ENCODE assay signal across 14 mouse cellular contexts in the genomic region with DNA sequence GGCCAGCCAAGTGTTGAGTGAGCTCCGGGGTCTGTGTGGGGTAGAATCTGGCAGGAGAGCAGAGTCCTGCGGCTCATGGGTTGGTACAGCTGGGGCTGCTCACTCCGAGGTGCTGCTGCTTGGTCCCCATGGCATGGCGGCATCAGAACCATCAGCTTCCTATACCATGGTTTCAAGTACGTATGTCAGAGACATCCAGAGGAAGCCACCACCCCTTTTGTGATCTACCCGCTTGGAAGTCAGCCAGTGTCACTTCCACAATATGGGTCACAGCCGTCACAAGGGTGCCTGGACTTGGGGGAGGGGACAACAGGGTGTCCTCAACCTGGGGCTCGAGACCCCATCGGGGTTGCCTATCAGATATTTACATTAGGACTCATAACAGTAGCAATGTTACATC. TPM values are rescaled to one million over a fixed set of nuclear protein-coding genes. Genes with fewer than 3 reads are reported as not detected.
DNase-seq lines count a peak whose midpoint lies in the region; ATAC-seq and TF ChIP-seq lines count a peak whose summit lies in the region.
"Had no signal": no experiment of that assay in that cellular context is flagged by ENCODE, and none has a peak within 500 bp of the region (broad histone marks: within the 10 kb centered on the region; RNA-seq: fewer than 3 reads in every experiment).

No protein-coding gene starts in this region.

- TF ChIP-seq CTCF in lung, adult 2 months (IDR thresholded peaks at IDR 0.05; ENCODE audit: insufficient read depth, low read length), result no peak

- no peaks in the 10 kb centered on the region for H3K27me3 ChIP-seq in embryonic facial prominence, embryonic 14.5 days (replicated peaks; ENCODE audit: control insufficient read depth, insufficient read depth, low read length)
- H3K27me3 ChIP-seq in embryonic facial prominence, embryonic 10.5 days (replicated peaks; ENCODE audit: low read depth, poor library complexity, severe bottlenecking), result peaks cover 27% of the 10 kb centered on the region
- peaks cover 30% of the 10 kb centered on the region for H3K27me3 ChIP-seq in limb, embryonic 15.5 days

- TF ChIP-seq POLR2A in lung, adult 2 months (IDR thresholded peaks at IDR 0.05; ENCODE audit: borderline replicate concordance, extremely low read depth, low read depth, low read length), result no peak

- H3K36me3 ChIP-seq in embryonic facial prominence, embryonic 14.5 days (ENCODE audit: control insufficient read depth, insufficient read depth, low read length), result no peaks in the 10 kb centered on the region
- no peaks in the 10 kb centered on the region for H3K36me3 ChIP-seq in embryonic facial prominence, embryonic 10.5 days (replicated peaks)
- H3K36me3 ChIP-seq in limb, embryonic 15.5 days, result no peaks in the 10 kb centered on the region
- H3K36me3 ChIP-seq: limb, embryonic 12.5 days had no signal

- ATAC-seq in embryonic facial prominence, embryonic 14.5 days (ENCODE audit: low read depth), result 0 out of 2 replicates have a peak, but pooled peaks have one; percentile 22
- 0 out of 2 replicates have a peak, but pooled peaks have one; percentile 12 for ATAC-seq in limb, embryonic 15.5 days (ENCODE audit: insufficient number of reproducible peaks, low FRiP score, low TSS enrichment, low read depth)
- no peak for ATAC-seq in CD4-positive, CD25-positive, alpha-beta regulatory T cell, adult 4 months
- ATAC-seq: forebrain, embryonic 16.5 days had no signal

- 72% methylated on average over 8 of the region's 9 CpGs for WGBS in embryonic facial prominence, embryonic 14.5 days
- 89% methylated on average over 9 of the region's 9 CpGs for WGBS in embryonic facial prominence, embryonic 10.5 days
- 31% methylated on average over 9 of the region's 9 CpGs for WGBS in lung, adult 2 months
- 60% methylated on average over 9 of the region's 9 CpGs for WGBS in limb, embryonic 15.5 days

- H3K4me1 ChIP-seq in embryonic facial prominence, embryonic 14.5 days (ENCODE audit: control insufficient read depth, insufficient read depth, low read length), result no peaks in the 10 kb centered on the region; the same call in 1 of the 2 replicates
- H3K4me1 ChIP-seq in embryonic facial prominence, embryonic 10.5 days, result peaks cover 31% of the 10 kb centered on the region
- peaks cover 6% of the 10 kb centered on the region for H3K4me1 ChIP-seq in lung, adult 2 months (ENCODE audit: control insufficient read depth, insufficient read depth, low read length)
- peaks cover 17% of the 10 kb centered on the region for H3K4me1 ChIP-seq in limb, embryonic 15.5 days

- no peak overlapping the region for H3K4me3 ChIP-seq in embryonic facial prominence, embryonic 14.5 days (ENCODE audit: low read depth, low read length)
- no peak overlapping the region for H3K4me3 ChIP-seq in embryonic facial prominence, embryonic 10.5 days
- no peak overlapping the region for H3K4me3 ChIP-seq in lung, adult 2 months (replicated peaks; ENCODE audit: extremely low read depth, low read depth, low read length)
- no peak overlapping the region for H3K4me3 ChIP-seq in limb, embryonic 15.5 days
- H3K4me3 ChIP-seq: gastrocnemius, adult 2 months; limb, embryonic 12.5 days had no signal

- H3K9me3 ChIP-seq in embryonic facial prominence, embryonic 14.5 days (ENCODE audit: control insufficient read depth, low read length), result no peaks in the 10 kb centered on the region
- H3K9me3 ChIP-seq in embryonic facial prominence, embryonic 10.5 days, result no peaks in the 10 kb centered on the region
- H3K9me3 ChIP-seq in limb, embryonic 15.5 days, result no peaks in the 10 kb centered on the region
- H3K9me3 ChIP-seq: limb, embryonic 12.5 days had no signal

- no peak overlapping the region for H3K9ac ChIP-seq in embryonic facial prominence, embryonic 14.5 days (ENCODE audit: low read depth, low read length)
- H3K9ac ChIP-seq in limb, embryonic 15.5 days, result no peak overlapping the region
- H3K9ac ChIP-seq: limb, embryonic 12.5 days had no signal

- no peak overlapping the region for H3K27ac ChIP-seq in embryonic facial prominence, embryonic 14.5 days (replicated peaks; ENCODE audit: low read depth, low read length)
- H3K27ac ChIP-seq in embryonic facial prominence, embryonic 10.5 days (replicated peaks), result no peak overlapping the region
- no peak overlapping the region for H3K27ac ChIP-seq in limb, embryonic 15.5 days
- H3K27ac ChIP-seq: gastrocnemius, adult 2 months; limb, embryonic 12.5 days had no signal

- no peak for DNase-seq in embryonic facial prominence, embryonic 14.5 days (ENCODE audit: low spot score)
- DNase-seq in embryonic facial prominence, embryonic 10.5 days (ENCODE audit: low spot score), result no peak
- DNase-seq in lung, postnatal 10 days, result peak; percentile 37
- DNase-seq in lung, adult 2 months, result no peak
- peak; percentile 29 to 46 for DNase-seq in thymus, postnatal 36 days
- no peak for DNase-seq in ovary, adult 18-20 months (ENCODE audit: low spot score)
- DNase-seq: cerebellum, adult 2 months; embryo, embryonic 11 days; gastrocnemius, adult 2 months; heart, postnatal 36 days had no signal

- no peak overlapping the region for H3K4me2 ChIP-seq in embryonic facial prominence, embryonic 14.5 days (ENCODE audit: low read depth, low read length)
- H3K4me2 ChIP-seq in limb, embryonic 15.5 days, result no peak overlapping the region
- H3K4me2 ChIP-seq: limb, embryonic 12.5 days had no signal

RNA-seq across cellular contexts. Expression of gene Card10, which starts 7.3 kb away (rescaled TPM):
- polyA plus RNA-seq in embryonic facial prominence, embryonic 14.5 days (2014; fragmentation: Nextera tagmentation; extraction: Ambion mirVana), result 6.1 and 6.3 TPM in 2 replicates
- polyA plus RNA-seq in embryonic facial prominence, embryonic 10.5 days (2016; fragmentation: Nextera tagmentation; extraction: Ambion mirVana), result 3.3 and 4.3 TPM in 2 replicates
- 61.5 and 73.5 TPM in 2 replicates for polyA plus RNA-seq in lung, adult 2 months (2012; rRNA removed)
- 3.4 and 3.8 TPM in 2 replicates for polyA plus RNA-seq in limb, embryonic 15.5 days (2015; fragmentation: Nextera tagmentation; extraction: Ambion mirVana)
- polyA plus RNA-seq in CD4-positive, CD25-positive, alpha-beta regulatory T cell, adult 4 months (2017; shearing (Covaris generic)), result not detected

RNA-seq across cellular contexts. Expression of gene Cdc42ep1, which starts 32.3 kb away (rescaled TPM):
- 30.8 and 36.1 TPM in 2 replicates for polyA plus RNA-seq in embryonic facial prominence, embryonic 14.5 days (2014; fragmentation: Nextera tagmentation; extraction: Ambion mirVana)
- 19.9 and 20.8 TPM in 2 replicates for polyA plus RNA-seq in embryonic facial prominence, embryonic 10.5 days (2016; fragmentation: Nextera tagmentation; extraction: Ambion mirVana)
- polyA plus RNA-seq in lung, adult 2 months (2012; rRNA removed), result 221 and 277 TPM in 2 replicates
- polyA plus RNA-seq in limb, embryonic 15.5 days (2015; fragmentation: Nextera tagmentation; extraction: Ambion mirVana), result 26.5 and 30.0 TPM in 2 replicates
- not detected for polyA plus RNA-seq in CD4-positive, CD25-positive, alpha-beta regulatory T cell, adult 4 months (2017; shearing (Covaris generic))

RNA-seq across cellular contexts. Expression of gene Mfng, which starts 36.9 kb away (rescaled TPM):
- 13.6 and 13.7 TPM in 2 replicates for polyA plus RNA-seq in embryonic facial prominence, embryonic 14.5 days (2014; fragmentation: Nextera tagmentation; extraction: Ambion mirVana)
- 36.4 and 39.0 TPM in 2 replicates for polyA plus RNA-seq in embryonic facial prominence, embryonic 10.5 days (2016; fragmentation: Nextera tagmentation; extraction: Ambion mirVana)
- polyA plus RNA-seq in lung, adult 2 months (2012; rRNA removed), result 78.0 and 98.3 TPM in 2 replicates
- polyA plus RNA-seq in limb, embryonic 15.5 days (2015; fragmentation: Nextera tagmentation; extraction: Ambion mirVana), result 15.1 and 16.3 TPM in 2 replicates
- 100 to 1,000 TPM in 1 of 2 experiments, 10 to 100 TPM in 1; 61.3 to 136 TPM for polyA plus RNA-seq in CD4-positive, CD25-positive, alpha-beta regulatory T cell, adult 4 months (2017; shearing (Covaris generic))

RNA-seq across cellular contexts. Expression of gene Lgals2, which starts 45.2 kb away (rescaled TPM):
- 0.89 and 1.4 TPM in 2 replicates for polyA plus RNA-seq in embryonic facial prominence, embryonic 14.5 days (2014; fragmentation: Nextera tagmentation; extraction: Ambion mirVana)
- not detected in 2 replicates for polyA plus RNA-seq in embryonic facial prominence, embryonic 10.5 days (2016; fragmentation: Nextera tagmentation; extraction: Ambion mirVana)
- 6.0 and 7.2 TPM in 2 replicates for polyA plus RNA-seq in lung, adult 2 months (2012; rRNA removed)
- 0.65 and 0.73 TPM in 2 replicates for polyA plus RNA-seq in limb, embryonic 15.5 days (2015; fragmentation: Nextera tagmentation; extraction: Ambion mirVana)
- polyA plus RNA-seq in CD4-positive, CD25-positive, alpha-beta regulatory T cell, adult 4 months (2017; shearing (Covaris generic)), result not detected
- polyA plus RNA-seq: forebrain, embryonic 16.5 days; limb, embryonic 12.5 days had no signal

Comparison
In these comparisons a context has a peak if more than half of its experiments do, and no peak if none do; other contexts are left out.
1. DNase-seq: peak in lung, postnatal 10 days (single experiment) and thymus, postnatal 36 days (2 of 2); none in embryonic facial prominence, embryonic 14.5 days (single experiment), embryonic facial prominence, embryonic 10.5 days (single experiment), lung, adult 2 months (single experiment) and ovary, adult 18-20 months (single experiment).
2. RNA of gene Cdc42ep1, which starts 32.3 kb away (polyA plus RNA-seq): 221 to 277 TPM in lung, adult 2 months, 30.8 to 36.1 TPM in embryonic facial prominence, embryonic 14.5 days, 26.5 to 30.0 TPM in limb, embryonic 15.5 days and 19.9 to 20.8 TPM in embryonic facial prominence, embryonic 10.5 days; not detected in CD4-positive, CD25-positive, alpha-beta regulatory T cell, adult 4 months; every median in the first group is over 10 times any median in the second.